Mouse (Mus musculus) heart, postnatal 0 days (tissue): ENCODE results near the gene Gm5134. TPM values are rescaled to one million over a fixed set of nuclear protein-coding genes. Genes with fewer than 3 reads are reported as not detected.

Experiments used
- ATAC-seq: fragments of 200-750 bp; cut with Nextera tagmentation; 2 replicates; pipeline ENCODE4 v1.8.0; 2017; ENCODE audit warnings: low read depth, moderate number of reproducible peaks, moderate library complexity; ENCODE audit not compliant: insufficient read depth
- DNase-seq: peaks from one replicate; pipeline ENCODE4 v3.0.0-alpha.2; 2016; ENCODE audit warnings: low spot score
- H3K27ac ChIP-seq: fragments of 300-500 bp; sonication (generic); 2 replicates; pipeline ENCODE4 v1.5.1; 2014; ENCODE audit warnings: low read depth, mild to moderate bottlenecking
- H3K27me3 ChIP-seq: fragments of 300-500 bp; sonication (generic); 2 replicates; pipeline ENCODE4 v1.6.1; 2014; ENCODE audit warnings: low read length, mixed read lengths; ENCODE audit not compliant: control insufficient read depth, insufficient read depth
- H3K36me3 ChIP-seq: fragments of 300-500 bp; sonication (generic); replicated peaks from 2 replicates; pipeline ENCODE4 v1.6.1; 2014; ENCODE audit warnings: low read length, mixed read lengths; ENCODE audit not compliant: control insufficient read depth, insufficient read depth
- H3K4me1 ChIP-seq: fragments of 300-500 bp; sonication (generic); 2 replicates; pipeline ENCODE4 v1.6.1; 2014; ENCODE audit warnings: antibody characterized with exemption; ENCODE audit not compliant: control insufficient read depth, insufficient read depth
- H3K4me2 ChIP-seq: fragments of 300-500 bp; sonication (generic); 2 replicates; pipeline ENCODE4 v1.6.1; 2014; ENCODE audit warnings: low read depth, mild to moderate bottlenecking, low read length, moderate library complexity
- H3K4me3 ChIP-seq: fragments of 300-500 bp; sonication (generic); 2 replicates; pipeline ENCODE4 v1.5.1; 2014; ENCODE audit warnings: low read depth, low read length
- H3K9ac ChIP-seq: fragments of 300-500 bp; sonication (generic); replicated peaks from 2 replicates; pipeline ENCODE4 v1.6.1; 2014; ENCODE audit warnings: low read depth, low read length, mixed read lengths
- H3K9me3 ChIP-seq: fragments of 300-500 bp; sonication (generic); replicated peaks from 2 replicates; pipeline ENCODE4 v1.6.1; 2016; ENCODE audit warnings: low read length; ENCODE audit not compliant: control insufficient read depth
- CTCF ChIP-seq: IDR thresholded peaks from 2 replicates; pipeline ENCODE4 v1.5.1; 2016; ENCODE audit warnings: antibody characterized with exemption, control low read depth, low read depth
- EP300 ChIP-seq: IDR thresholded peaks from 2 replicates; pipeline ENCODE4 v1.6.1; 2016; ENCODE audit warnings: antibody characterized with exemption, low read depth
- WGBS: fragments of 180-500 bp; shearing (Covaris S2); extraction: QIAGEN DNeasy Blood & Tissue Kit; methylation state at CpG from one replicate; pipeline ENCODE4 v1.1.7; 2014; 5-methylcytosine and 5-hydroxymethylcytosine counted together
- polyA plus RNA-seq: library from polyadenylated mRNA; unstranded; fragments of >200 nt; fragmentation: Nextera tagmentation; extraction: Ambion mirVana; gene quantifications from 2 replicates; pipeline ENCODE4 v1.2.1, GENCODE M21; 2015
- total RNA-seq: library from RNA; depleted of rRNA; stranded (reverse); fragments of >200 nt; gene quantifications from 2 replicates; pipeline ENCODE4 v1.2.3, GENCODE M21; 2014; ENCODE audit warnings: low replicate concordance

Gm5134 gene
- total and polyA plus RNA-seq, 2 experiments from 2014 or later: not detected

GRCm38 (mm10) chr10:76012922-76013321 lies 58.6 kb downstream of the Gm5134 start:
- DNase-seq (no peak), ATAC-seq (no peak)
- WGBS: 47% methylated on average over 6 of the region's 6 CpGs
- no peak for TF ChIP-seq EP300
- TF ChIP-seq CTCF: no peak
- Histone ChIP-seq H3K27me3 (no peaks in the 10 kb centered on the region), H3K4me3 (no peak overlapping the region), H3K9me3 (no peaks in the 10 kb centered on the region), H3K36me3 (no peaks in the 10 kb centered on the region), H3K9ac (no peak overlapping the region), H3K27ac (no peak overlapping the region), H3K4me2 (no peak overlapping the region), H3K4me1 (no peaks in the 10 kb centered on the region)

- H3K9ac ChIP-seq: no peak overlapping the region
- no peaks in the 10 kb centered on the region for H3K4me1 ChIP-seq
- ATAC-seq (no peak), DNase-seq (no peak)
- H3K27ac ChIP-seq: no peak overlapping the region
- no peaks in the 10 kb centered on the region for H3K36me3 ChIP-seq
- TF ChIP-seq EP300: no peak
- no peak for TF ChIP-seq CTCF
- no peak overlapping the region for H3K4me3 ChIP-seq
- no peaks in the 10 kb centered on the region for H3K9me3 ChIP-seq
- 89% methylated on average over 3 of the region's 3 CpGs for WGBS
- H3K4me2 ChIP-seq: no peak overlapping the region
- H3K27me3 ChIP-seq: no peaks in the 10 kb centered on the region
Measured at GRCm38 (mm10) chr10:76016886-76017285, 62.6 kb downstream of the Gm5134 start.

GRCm38 (mm10) chr10:76021728-76022127 lies 67.4 kb downstream of the Gm5134 start:
- Histone ChIP-seq H3K4me3 (no peak overlapping the region), H3K4me1 (no peaks in the 10 kb centered on the region), H3K4me2 (no peak overlapping the region), H3K27me3 (no peaks in the 10 kb centered on the region), H3K36me3 (no peaks in the 10 kb centered on the region), H3K9ac (no peak overlapping the region), H3K27ac (no peak overlapping the region), H3K9me3 (no peaks in the 10 kb centered on the region; the same call in 1 of the 2 replicates)
- TF ChIP-seq CTCF (no peak), EP300 (no peak)
- 50% methylated on average over 3 of the region's 3 CpGs for WGBS
- ATAC-seq (no peak), DNase-seq (no peak)

GRCm38 (mm10) chr10:76023921-76024320 lies 69.6 kb downstream of the Gm5134 start:
- DNase-seq (no peak), ATAC-seq (no peak)
- Histone ChIP-seq H3K4me3 (no peak overlapping the region), H3K4me1 (no peaks in the 10 kb centered on the region), H3K9me3 (no peaks in the 10 kb centered on the region; the same call in 1 of the 2 replicates), H3K9ac (no peak overlapping the region), H3K36me3 (no peaks in the 10 kb centered on the region), H3K27ac (no peak overlapping the region), H3K4me2 (no peak overlapping the region), H3K27me3 (no peaks in the 10 kb centered on the region)
- 80% methylated on average over 6 of the region's 6 CpGs for WGBS
- TF ChIP-seq CTCF (no peak), EP300 (no peak)

GRCm38 (mm10) chr10:76025470-76026190 lies 71.3 kb downstream of the Gm5134 start:
- DNase-seq (no peak), ATAC-seq (no peak)
- H3K27me3 ChIP-seq: no peaks in the 10 kb centered on the region
- H3K4me3 ChIP-seq: no peak overlapping the region
- no peak for TF ChIP-seq EP300
- TF ChIP-seq CTCF: no peak
- H3K27ac ChIP-seq: no peak overlapping the region
- H3K4me2 ChIP-seq: no peak overlapping the region
- no peaks in the 10 kb centered on the region for H3K36me3 ChIP-seq
- no peak overlapping the region for H3K9ac ChIP-seq
- WGBS: 81% methylated on average over 9 of the region's 10 CpGs
- no peaks in the 10 kb centered on the region; the same call in 1 of the 2 replicates for H3K9me3 ChIP-seq
- no peaks in the 10 kb centered on the region for H3K4me1 ChIP-seq
